Mouse (Mus musculus): ENCODE measurements around the gene Epha7. TPM values are rescaled to one million over a fixed set of nuclear protein-coding genes. Genes with fewer than 3 reads are reported as not detected.

Epha7 gene
- polyA plus RNA-seq, 1 experiment from 2014 or later: 67.8 TPM

DNA sequence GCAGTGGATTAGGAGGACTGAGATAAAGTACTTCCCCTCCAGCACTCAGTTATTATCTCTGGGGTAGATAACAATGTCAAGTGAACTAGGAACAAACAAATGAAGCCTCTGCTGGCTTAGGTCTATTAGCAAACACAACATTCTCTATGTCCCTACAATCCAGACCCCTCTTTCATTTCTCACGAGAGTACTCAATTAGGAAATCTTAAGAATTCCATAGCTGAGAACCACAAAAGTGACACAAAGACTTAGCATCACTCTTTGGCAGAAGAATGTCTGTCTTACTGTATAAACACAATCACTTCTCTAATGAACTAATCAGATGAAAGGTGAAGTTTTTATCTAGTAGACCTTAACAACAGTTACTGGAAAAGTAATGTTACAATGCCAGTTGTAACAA, 10.7 kb downstream of the Epha7 start:
- DNase-seq (ENCODE audit: low spot score): no peak
- no peak overlapping the region for H3K27ac ChIP-seq (ENCODE audit: low read depth, low read length)
- H3K4me2 ChIP-seq (replicated peaks; ENCODE audit: low read depth, low read length): no peak overlapping the region
- WGBS: 56% methylated on average over 1 of the region's 1 CpGs
- no peaks in the 10 kb centered on the region for H3K36me3 ChIP-seq (ENCODE audit: control insufficient read depth, insufficient read depth, low read length)
- no peak for ATAC-seq (ENCODE audit: low FRiP score)
- H3K9me3 ChIP-seq (ENCODE audit: control insufficient read depth, low read length): no peaks in the 10 kb centered on the region
- H3K4me3 ChIP-seq (ENCODE audit: low read depth, low read length): no peak overlapping the region
- H3K9ac ChIP-seq (ENCODE audit: low read depth, low read length): no peak overlapping the region
- no peaks in the 10 kb centered on the region for H3K27me3 ChIP-seq (ENCODE audit: control insufficient read depth, insufficient read depth, low read length)
- H3K4me1 ChIP-seq (replicated peaks; ENCODE audit: control insufficient read depth, insufficient read depth, low read length): no peaks in the 10 kb centered on the region

DNA sequence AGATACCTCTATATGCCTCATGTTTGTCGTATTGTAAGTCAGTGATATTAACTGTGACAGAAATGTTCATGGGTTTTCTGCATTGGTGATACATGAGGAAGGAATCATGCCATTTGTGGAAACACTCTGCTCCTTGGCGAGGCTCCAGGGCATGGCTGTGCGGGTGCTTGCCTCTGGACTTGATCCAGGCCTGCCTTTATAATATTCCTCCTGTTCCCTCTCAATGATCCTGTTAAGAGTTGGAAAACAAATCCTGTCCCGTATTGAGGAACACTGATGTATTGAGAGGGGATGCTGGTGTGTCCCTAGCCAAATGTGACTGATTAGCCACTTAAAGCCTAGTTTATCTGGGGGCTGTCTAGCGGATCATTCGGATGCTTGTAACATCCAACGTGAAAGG, 11.7 kb downstream of the Epha7 start:
- Histone ChIP-seq H3K4me3 (ENCODE audit: low read depth, low read length) (no peak overlapping the region), H3K27me3 (ENCODE audit: control insufficient read depth, insufficient read depth, low read length) (no peaks in the 10 kb centered on the region), H3K4me1 (replicated peaks; ENCODE audit: control insufficient read depth, insufficient read depth, low read length) (no peaks in the 10 kb centered on the region), H3K27ac (ENCODE audit: low read depth, low read length) (no peak overlapping the region), H3K9me3 (ENCODE audit: control insufficient read depth, low read length) (no peaks in the 10 kb centered on the region), H3K36me3 (ENCODE audit: control insufficient read depth, insufficient read depth, low read length) (no peaks in the 10 kb centered on the region), H3K4me2 (replicated peaks; ENCODE audit: low read depth, low read length) (no peak overlapping the region), H3K9ac (ENCODE audit: low read depth, low read length) (no peak overlapping the region)
- WGBS: 76% methylated on average over 7 of the region's 7 CpGs
- no peak for DNase-seq (ENCODE audit: low spot score)
- ATAC-seq (ENCODE audit: low FRiP score): no peak

DNA sequence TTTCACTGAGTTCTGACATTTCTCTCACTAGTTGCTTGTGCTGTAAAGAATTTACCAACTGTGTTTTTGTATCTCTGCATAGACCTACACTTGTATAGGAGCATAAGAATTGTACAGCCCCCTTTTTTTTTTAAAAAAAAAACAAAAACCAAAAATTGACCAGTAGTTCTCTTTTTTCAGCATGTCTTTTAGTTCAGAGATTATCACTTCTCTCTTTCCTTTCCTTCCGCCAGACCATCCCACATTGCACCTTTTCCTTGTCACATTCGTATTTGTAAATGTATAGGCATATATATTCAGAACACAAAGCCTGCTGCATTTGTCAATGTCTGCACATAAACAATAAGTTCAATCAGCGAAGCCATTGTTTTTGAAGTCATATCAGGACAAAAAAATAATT, 24.7 kb downstream of the Epha7 start:
- no peak overlapping the region for H3K27ac ChIP-seq (ENCODE audit: low read depth, low read length)

DNA sequence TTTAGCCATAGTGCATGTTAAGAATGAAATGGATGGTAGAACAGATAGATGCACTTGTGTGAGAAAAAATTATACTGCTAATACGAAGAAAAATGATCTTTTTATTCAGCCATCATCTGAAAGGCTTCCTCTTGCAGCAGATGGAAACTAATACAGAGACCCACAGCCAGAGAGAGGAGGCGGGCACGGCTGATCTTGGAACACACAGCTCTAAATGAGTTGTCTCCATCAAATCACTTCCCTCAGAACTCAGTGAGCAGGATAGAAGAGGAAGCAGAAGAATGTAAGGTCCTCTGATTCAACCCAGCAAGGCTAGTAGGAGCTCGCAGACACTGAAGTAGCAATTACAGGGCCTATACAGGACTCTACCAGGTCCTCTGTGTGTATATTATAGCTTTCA, 33.4 kb downstream of the Epha7 start:
- no peak overlapping the region for H3K9ac ChIP-seq (ENCODE audit: low read depth, low read length)
- H3K27me3 ChIP-seq (ENCODE audit: control insufficient read depth, insufficient read depth, low read length): no peaks in the 10 kb centered on the region
- no peak for DNase-seq (ENCODE audit: low spot score)
- H3K4me2 ChIP-seq (replicated peaks; ENCODE audit: low read depth, low read length): no peak overlapping the region
- no peaks in the 10 kb centered on the region for H3K4me1 ChIP-seq (replicated peaks; ENCODE audit: control insufficient read depth, insufficient read depth, low read length)
- H3K36me3 ChIP-seq (ENCODE audit: control insufficient read depth, insufficient read depth, low read length): no peaks in the 10 kb centered on the region
- no peaks in the 10 kb centered on the region for H3K9me3 ChIP-seq (ENCODE audit: control insufficient read depth, low read length)
- H3K27ac ChIP-seq (ENCODE audit: low read depth, low read length): no peak overlapping the region
- ATAC-seq (ENCODE audit: low FRiP score): no peak
- 92% methylated on average over 4 of the region's 4 CpGs for WGBS
- no peak overlapping the region for H3K4me3 ChIP-seq (ENCODE audit: low read depth, low read length)

More for the DNA sequence above, 24.7 kb downstream of the Epha7 start:
- Histone ChIP-seq H3K9me3 (ENCODE audit: control insufficient read depth, low read length) (no peaks in the 10 kb centered on the region), H3K27me3 (ENCODE audit: control insufficient read depth, insufficient read depth, low read length) (no peaks in the 10 kb centered on the region), H3K4me1 (replicated peaks; ENCODE audit: control insufficient read depth, insufficient read depth, low read length) (no peaks in the 10 kb centered on the region), H3K36me3 (ENCODE audit: control insufficient read depth, insufficient read depth, low read length) (no peaks in the 10 kb centered on the region), H3K9ac (ENCODE audit: low read depth, low read length) (no peak overlapping the region), H3K4me3 (ENCODE audit: low read depth, low read length) (no peak overlapping the region), H3K4me2 (replicated peaks; ENCODE audit: low read depth, low read length) (no peak overlapping the region)
- WGBS: 89% methylated on average over 3 of the region's 3 CpGs
- no peak for DNase-seq (ENCODE audit: low spot score)
- no peak for ATAC-seq (ENCODE audit: low FRiP score)

DNA sequence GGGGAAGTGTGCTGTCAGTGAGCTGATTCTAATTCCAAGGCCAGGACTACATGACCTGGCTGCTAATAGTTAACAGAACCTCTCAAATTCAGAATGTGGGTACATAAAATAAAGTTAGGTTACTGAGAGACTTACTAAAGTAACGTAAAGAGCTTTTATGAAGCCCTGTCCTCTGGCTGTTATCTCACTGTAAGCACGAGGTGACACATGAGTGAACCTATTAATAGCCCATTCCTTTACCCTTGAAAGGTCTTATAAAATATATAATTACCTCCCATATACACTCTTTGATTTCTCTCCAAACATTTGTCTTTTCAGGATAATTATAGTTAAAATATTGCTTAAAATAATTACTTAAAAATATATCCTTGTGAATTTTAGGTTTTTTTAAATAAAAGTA, 37.5 kb downstream of the Epha7 start:
- no peak overlapping the region for H3K4me3 ChIP-seq (ENCODE audit: low read depth, low read length)
- ATAC-seq (ENCODE audit: low FRiP score) (no peak), DNase-seq (ENCODE audit: low spot score) (no peak)
- H3K27me3 ChIP-seq (ENCODE audit: control insufficient read depth, insufficient read depth, low read length): no peaks in the 10 kb centered on the region
- H3K27ac ChIP-seq (ENCODE audit: low read depth, low read length): no peak overlapping the region
- H3K4me2 ChIP-seq (replicated peaks; ENCODE audit: low read depth, low read length): no peak overlapping the region
- H3K36me3 ChIP-seq (ENCODE audit: control insufficient read depth, insufficient read depth, low read length): no peaks in the 10 kb centered on the region
- no peaks in the 10 kb centered on the region for H3K9me3 ChIP-seq (ENCODE audit: control insufficient read depth, low read length)
- no peaks in the 10 kb centered on the region for H3K4me1 ChIP-seq (replicated peaks; ENCODE audit: control insufficient read depth, insufficient read depth, low read length)
- no peak overlapping the region for H3K9ac ChIP-seq (ENCODE audit: low read depth, low read length)
- WGBS: 84% methylated on average over 2 of the region's 2 CpGs

DNA sequence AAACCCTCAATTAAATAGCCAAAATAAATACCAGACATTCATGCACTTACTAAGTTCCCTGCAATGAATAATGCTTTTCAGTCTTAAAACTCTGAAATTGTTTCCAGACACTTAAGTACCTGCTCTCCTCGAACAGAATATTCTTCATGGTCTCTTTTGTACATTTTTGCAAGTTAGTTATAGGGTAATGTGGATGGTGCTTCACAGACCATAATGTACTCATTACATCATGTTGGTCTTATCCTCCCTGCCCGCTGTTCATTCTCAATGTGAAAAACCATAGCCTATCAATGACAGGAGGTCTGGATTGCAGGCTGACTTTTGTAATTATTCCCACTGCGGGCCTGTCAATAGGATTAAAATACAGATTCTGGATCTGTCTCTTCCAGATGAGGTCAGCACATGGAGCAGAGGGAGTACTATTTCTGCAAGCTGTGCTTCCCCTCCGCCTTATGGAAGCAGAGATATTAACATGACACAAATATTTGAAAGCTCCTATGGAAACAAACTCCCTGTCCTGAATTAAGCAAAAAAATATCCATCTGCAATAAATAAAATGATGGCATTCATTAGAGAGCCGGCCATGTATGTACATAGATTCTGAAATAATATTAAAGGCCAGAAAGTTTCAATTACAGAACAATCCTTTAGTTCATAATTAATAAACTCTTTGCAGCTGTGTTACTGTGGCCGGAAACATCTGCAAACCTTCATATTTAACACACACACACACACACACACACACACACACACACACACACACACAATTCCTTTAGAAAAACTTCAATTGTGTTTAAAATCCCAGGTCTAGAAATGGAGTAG, 50.1 kb downstream of the Epha7 start:
- ATAC-seq (ENCODE audit: low FRiP score) (no peak), DNase-seq (ENCODE audit: low spot score) (no peak)
- H3K4me3 ChIP-seq (ENCODE audit: low read depth, low read length): no peak overlapping the region

DNA sequence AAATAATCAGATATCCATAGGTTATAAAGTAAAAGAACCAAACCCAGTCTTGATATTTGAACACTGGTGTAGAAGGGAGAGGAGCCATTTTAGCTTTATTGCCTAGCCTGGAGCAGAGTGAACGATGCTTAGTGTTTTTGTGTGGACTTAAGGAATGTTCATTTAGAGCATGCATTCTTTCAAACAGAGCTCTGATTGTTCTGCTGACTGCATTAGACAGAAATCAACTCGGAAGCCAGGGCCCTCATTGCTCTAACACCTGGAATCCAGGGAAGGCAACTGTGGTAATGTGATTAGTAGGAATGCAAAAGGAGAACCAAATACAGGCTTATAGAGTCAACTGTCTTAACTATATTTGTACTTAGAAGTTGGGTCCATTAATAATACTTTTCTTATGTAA, 53.5 kb downstream of the Epha7 start:
- no peaks in the 10 kb centered on the region for H3K27me3 ChIP-seq (ENCODE audit: control insufficient read depth, insufficient read depth, low read length)
- WGBS: 56% methylated on average over 2 of the region's 2 CpGs
- no peak overlapping the region for H3K27ac ChIP-seq (ENCODE audit: low read depth, low read length)
- H3K36me3 ChIP-seq (ENCODE audit: control insufficient read depth, insufficient read depth, low read length): no peaks in the 10 kb centered on the region
- DNase-seq (ENCODE audit: low spot score) (no peak), ATAC-seq (ENCODE audit: low FRiP score) (no peak)
- no peak overlapping the region for H3K9ac ChIP-seq (ENCODE audit: low read depth, low read length)
- no peak overlapping the region for H3K4me3 ChIP-seq (ENCODE audit: low read depth, low read length)
- no peak overlapping the region for H3K4me2 ChIP-seq (replicated peaks; ENCODE audit: low read depth, low read length)
- no peaks in the 10 kb centered on the region for H3K4me1 ChIP-seq (replicated peaks; ENCODE audit: control insufficient read depth, insufficient read depth, low read length)
- H3K9me3 ChIP-seq (ENCODE audit: control insufficient read depth, low read length): no peaks in the 10 kb centered on the region

More for the DNA sequence above, 50.1 kb downstream of the Epha7 start:
- Histone ChIP-seq H3K27me3 (ENCODE audit: control insufficient read depth, insufficient read depth, low read length) (no peaks in the 10 kb centered on the region), H3K9ac (ENCODE audit: low read depth, low read length) (no peak overlapping the region), H3K4me2 (replicated peaks; ENCODE audit: low read depth, low read length) (no peak overlapping the region), H3K9me3 (ENCODE audit: control insufficient read depth, low read length) (no peaks in the 10 kb centered on the region), H3K36me3 (ENCODE audit: control insufficient read depth, insufficient read depth, low read length) (no peaks in the 10 kb centered on the region), H3K4me1 (replicated peaks; ENCODE audit: control insufficient read depth, insufficient read depth, low read length) (no peaks in the 10 kb centered on the region), H3K27ac (ENCODE audit: low read depth, low read length) (no peak overlapping the region)
- WGBS: 85% methylated on average over 6 of the region's 6 CpGs

DNA sequence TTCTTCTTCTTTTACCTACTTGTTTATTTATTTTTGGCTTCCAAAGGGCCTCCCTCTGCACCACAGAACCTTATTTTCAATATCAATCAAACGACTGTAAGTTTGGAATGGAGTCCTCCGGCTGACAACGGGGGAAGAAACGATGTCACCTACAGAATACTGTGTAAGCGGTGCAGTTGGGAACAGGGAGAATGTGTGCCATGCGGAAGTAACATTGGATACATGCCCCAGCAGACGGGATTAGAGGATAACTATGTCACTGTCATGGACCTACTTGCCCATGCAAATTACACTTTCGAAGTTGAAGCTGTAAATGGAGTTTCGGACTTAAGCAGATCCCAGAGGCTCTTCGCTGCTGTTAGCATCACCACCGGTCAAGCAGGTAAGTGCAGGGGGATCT, 58.7 kb downstream of the Epha7 start:
- Histone ChIP-seq H3K4me2 (replicated peaks; ENCODE audit: low read depth, low read length) (no peak overlapping the region), H3K9me3 (ENCODE audit: control insufficient read depth, low read length) (no peaks in the 10 kb centered on the region), H3K27me3 (ENCODE audit: control insufficient read depth, insufficient read depth, low read length) (no peaks in the 10 kb centered on the region), H3K4me3 (ENCODE audit: low read depth, low read length) (no peak overlapping the region), H3K4me1 (replicated peaks; ENCODE audit: control insufficient read depth, insufficient read depth, low read length) (no peaks in the 10 kb centered on the region), H3K27ac (ENCODE audit: low read depth, low read length) (no peak overlapping the region), H3K36me3 (ENCODE audit: control insufficient read depth, insufficient read depth, low read length) (no peaks in the 10 kb centered on the region), H3K9ac (ENCODE audit: low read depth, low read length) (no peak overlapping the region)
- 94% methylated on average over 11 of the region's 11 CpGs for WGBS
- no peak for ATAC-seq (ENCODE audit: low FRiP score)
- no peak for DNase-seq (ENCODE audit: low spot score)
